10 mouse cellular contexts compared by ENCODE assay signal in genomic region chr9:41938449-41938848, GRCm38 (mm10).
DNase-seq lines count a peak whose midpoint lies in the region; ATAC-seq and TF ChIP-seq lines count a peak whose summit lies in the region.
"Had no signal": no experiment of that assay in that cellular context is flagged by ENCODE, and none has a peak within 500 bp of the region (broad histone marks: within the 10 kb centered on the region; RNA-seq: fewer than 3 reads in every experiment).

No protein-coding gene starts in this region.

- no peak for TF ChIP-seq POLR2A in cerebellum, adult 2 months (IDR thresholded peaks at IDR 0.05; ENCODE audit: borderline replicate concordance, insufficient read depth, low read length)

- H3K36me3 ChIP-seq in heart, embryonic 15.5 days: no peaks in the 10 kb centered on the region
- no peaks in the 10 kb centered on the region for H3K36me3 ChIP-seq in embryonic facial prominence, embryonic 10.5 days (replicated peaks)
- H3K36me3 ChIP-seq in forebrain, postnatal 0 days (ENCODE audit: insufficient read depth): no peaks in the 10 kb centered on the region
- H3K36me3 ChIP-seq in midbrain, embryonic 13.5 days: no peaks in the 10 kb centered on the region

- H3K9me3 ChIP-seq in heart, embryonic 15.5 days (replicated peaks): no peaks in the 10 kb centered on the region
- no peaks in the 10 kb centered on the region for H3K9me3 ChIP-seq in embryonic facial prominence, embryonic 10.5 days
- H3K9me3 ChIP-seq in forebrain, postnatal 0 days (ENCODE audit: low read length): no peaks in the 10 kb centered on the region
- no peaks in the 10 kb centered on the region for H3K9me3 ChIP-seq in midbrain, embryonic 13.5 days

- peak overlapping the region; percentile 60 for H3K27ac ChIP-seq in heart, embryonic 15.5 days
- H3K27ac ChIP-seq in embryonic facial prominence, embryonic 10.5 days (replicated peaks): peak overlapping the region; percentile 90
- peak overlapping the region; percentile 82 for H3K27ac ChIP-seq in forebrain, postnatal 0 days (ENCODE audit: low read depth, low read length)
- peak overlapping the region; percentile 90 for H3K27ac ChIP-seq in midbrain, embryonic 13.5 days
- H3K27ac ChIP-seq in cerebellum, adult 2 months (ENCODE audit: insufficient read depth, low read length): no peak overlapping the region

- H3K4me3 ChIP-seq in heart, embryonic 15.5 days: no peak overlapping the region
- no peak overlapping the region for H3K4me3 ChIP-seq in embryonic facial prominence, embryonic 10.5 days
- H3K4me3 ChIP-seq in forebrain, postnatal 0 days (ENCODE audit: low read depth, low read length): no peak overlapping the region
- H3K4me3 ChIP-seq in midbrain, embryonic 13.5 days (replicated peaks): no peak overlapping the region
- H3K4me3 ChIP-seq in cerebellum, adult 2 months (replicated peaks; ENCODE audit: insufficient read depth, low read depth, low read length): no peak overlapping the region

- 51% methylated on average over 8 of the region's 8 CpGs for WGBS in heart, embryonic 15.5 days
- WGBS in embryonic facial prominence, embryonic 10.5 days: 46% methylated on average over 8 of the region's 8 CpGs
- 19% methylated on average over 8 of the region's 8 CpGs for WGBS in forebrain, postnatal 0 days
- 39% methylated on average over 8 of the region's 8 CpGs for WGBS in midbrain, embryonic 13.5 days
- 62% methylated on average over 8 of the region's 8 CpGs for WGBS in cerebellum, adult 2 months

- ATAC-seq in heart, embryonic 15.5 days (replicated peaks; ENCODE audit: insufficient number of reproducible peaks, insufficient read depth, low FRiP score, low read depth): no peak
- no peak for ATAC-seq in forebrain, postnatal 0 days
- no peak for ATAC-seq in midbrain, embryonic 13.5 days
- ATAC-seq in frontal cortex, adult (ENCODE audit: low TSS enrichment): no peak

- H3K4me1 ChIP-seq in heart, embryonic 15.5 days (replicated peaks): peaks cover 35% of the 10 kb centered on the region
- H3K4me1 ChIP-seq in embryonic facial prominence, embryonic 10.5 days: peaks cover 66% of the 10 kb centered on the region
- H3K4me1 ChIP-seq in forebrain, postnatal 0 days (ENCODE audit: insufficient read depth): peaks cover 31% of the 10 kb centered on the region
- H3K4me1 ChIP-seq in midbrain, embryonic 13.5 days (replicated peaks): peaks cover 53% of the 10 kb centered on the region
- peaks cover 11% of the 10 kb centered on the region for H3K4me1 ChIP-seq in cerebellum, adult 2 months (ENCODE audit: control insufficient read depth, insufficient read depth, low read length)

- no peak overlapping the region for H3K9ac ChIP-seq in heart, embryonic 15.5 days
- no peak overlapping the region for H3K9ac ChIP-seq in forebrain, postnatal 0 days
- H3K9ac ChIP-seq in midbrain, embryonic 13.5 days (replicated peaks): 0 out of 2 replicates have a peak overlapping the region, but pooled peaks have one; percentile 32

- no peaks in the 10 kb centered on the region for H3K27me3 ChIP-seq in heart, embryonic 15.5 days
- H3K27me3 ChIP-seq in embryonic facial prominence, embryonic 10.5 days (replicated peaks; ENCODE audit: low read depth, poor library complexity, severe bottlenecking): no peaks in the 10 kb centered on the region
- H3K27me3 ChIP-seq in forebrain, postnatal 0 days (ENCODE audit: insufficient read depth, low read length): no peaks in the 10 kb centered on the region
- H3K27me3 ChIP-seq in midbrain, embryonic 13.5 days: no peaks in the 10 kb centered on the region
- H3K27me3 ChIP-seq in cerebellum, adult 2 months (ENCODE audit: control insufficient read depth, insufficient read depth, low read length): no peaks in the 10 kb centered on the region; the same call in 1 of the 2 replicates
- H3K27me3 ChIP-seq: CH12.LX had no signal

- TF ChIP-seq CTCF in forebrain, postnatal 0 days (IDR thresholded peaks at IDR 0.05; ENCODE audit: low read depth): no peak
- no peak for TF ChIP-seq CTCF in cerebellum, adult 2 months (IDR thresholded peaks at IDR 0.05; ENCODE audit: borderline replicate concordance, insufficient read depth, low read depth, low read length)

- no peak overlapping the region for H3K4me2 ChIP-seq in heart, embryonic 15.5 days
- no peak overlapping the region for H3K4me2 ChIP-seq in forebrain, postnatal 0 days (ENCODE audit: low read depth)
- H3K4me2 ChIP-seq in midbrain, embryonic 13.5 days (replicated peaks): no peak overlapping the region

- DNase-seq in heart, adult 18-20 months: no peak
- DNase-seq in embryonic facial prominence, embryonic 10.5 days (ENCODE audit: low spot score): peak; percentile 22
- DNase-seq in forebrain, postnatal 0 days: peak; percentile 54
- DNase-seq in cerebellum, adult 2 months: no peak
- DNase-seq in frontal cortex, adult 2 months (ENCODE audit: extremely low spot score in 1 of 2, low spot score in 1 of 2): no peak
- DNase-seq: cerebellum, postnatal 14 days had no signal

Comparison
In these comparisons a context has a peak if more than half of its experiments do, and no peak if none do; other contexts are left out.
1. DNase-seq: peak in embryonic facial prominence, embryonic 10.5 days (single experiment) and forebrain, postnatal 0 days (single experiment); none in heart, adult 18-20 months (0 of 2), cerebellum, adult 2 months (0 of 2) and frontal cortex, adult 2 months (0 of 2).